Mouse (Mus musculus): ENCODE measurements at regions not wholly inside any gene's neighbourhood (a gene's known extent, or its start where the extent isn't known, plus 50 kb on each side); places are given as distances from the start of the nearest gene placed in this dataset.
"Not testable (repeated sequence)": the region's sequence is repeated elsewhere in the genome, so short reads cannot be mapped to it uniquely, and the experiment has no call there.

DNA sequence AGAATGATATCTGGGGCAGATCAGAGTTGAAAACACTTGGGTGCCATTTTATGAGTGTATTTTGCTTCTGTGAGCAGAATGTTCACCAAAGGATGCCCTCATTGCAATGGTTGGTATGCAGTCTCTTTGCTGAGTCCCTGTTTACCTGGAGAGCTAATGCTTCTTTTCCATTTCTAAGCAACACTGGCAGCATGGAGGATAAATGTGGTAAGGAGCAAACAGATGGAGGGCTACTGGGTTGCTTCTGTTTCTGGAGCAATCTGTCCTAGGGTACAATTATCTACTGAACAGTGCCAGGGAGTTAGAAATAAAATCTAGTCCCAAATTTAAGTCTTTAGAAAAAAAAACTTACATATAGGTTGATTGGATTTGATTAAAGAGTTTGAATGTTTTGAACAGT is 245.9 kb downstream of the AI429214 start:
- no peak for DNase-seq

DNA sequence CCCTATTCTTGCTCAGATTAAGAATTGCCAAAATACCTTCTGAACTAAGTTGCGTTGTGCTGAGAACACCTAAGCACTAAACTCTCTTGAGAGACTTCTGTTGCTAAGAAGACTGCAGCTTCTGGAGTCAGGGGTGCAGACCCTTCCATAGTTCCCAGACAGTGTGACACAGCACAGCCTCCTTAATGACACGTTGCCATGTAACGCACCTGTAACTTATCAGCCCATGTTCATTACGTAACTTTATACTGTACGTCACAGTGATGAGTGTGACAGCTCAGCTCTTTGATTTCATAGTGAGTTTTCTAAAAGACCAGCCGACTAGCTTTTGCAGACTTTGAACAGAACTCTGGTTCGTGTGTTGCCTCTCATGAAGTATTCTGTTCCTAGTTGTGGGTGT is 257.8 kb downstream of the AI429214 start:
- DNase-seq, result not testable (repeated sequence)

DNA sequence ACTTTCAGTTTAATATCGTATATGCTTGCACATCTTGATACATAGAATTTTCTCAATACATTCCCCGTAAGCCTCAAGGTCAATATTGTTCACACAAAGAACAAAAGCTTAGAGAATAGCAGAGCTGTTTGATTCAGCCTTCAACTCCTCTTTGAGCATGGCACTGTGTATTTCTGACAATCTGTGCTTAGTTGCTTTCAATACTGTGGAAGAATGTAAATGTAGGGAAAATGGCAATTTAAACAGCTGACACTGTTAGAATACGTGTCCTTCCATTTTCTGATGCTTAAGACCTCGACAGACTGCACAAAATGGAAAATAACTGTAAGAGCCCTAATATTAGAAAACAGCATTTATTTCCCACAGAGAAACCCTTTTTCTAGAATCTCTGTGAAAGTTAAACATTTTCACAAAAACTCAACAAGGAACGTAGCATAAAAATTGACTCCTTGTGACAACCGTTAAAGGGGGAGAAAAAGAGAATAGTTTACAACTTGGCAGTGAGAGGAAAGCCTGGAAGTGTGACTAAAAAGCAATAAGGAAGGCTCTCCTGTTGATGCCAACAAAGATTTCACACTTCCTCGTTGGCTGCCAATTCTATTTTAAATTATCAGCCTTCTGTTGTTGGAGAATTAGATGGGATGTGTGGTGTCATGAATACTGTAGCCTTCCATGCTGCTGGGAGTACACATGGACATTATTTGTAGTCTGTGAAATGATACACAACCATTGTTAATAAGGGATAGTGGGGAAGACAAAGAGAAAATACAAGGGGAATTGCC is 297.9 kb downstream of the AI429214 start:
- DNase-seq, result no peak
